Mouse (Mus musculus) ES-CJ7 (cell line): ENCODE results near the gene Otud3.
A peak's percentile ranks its signal among the peaks of the same experiment; 100 is the strongest.
"Not testable (repeated sequence)": the region's sequence is repeated elsewhere in the genome, so short reads cannot be mapped to it uniquely, and the experiment has no call there.

Experiments used
- DNase-seq: peaks from one replicate; pipeline ENCODE4 v3.0.0; 2011; ENCODE audit warnings: low read depth, low spot score

Otud3 gene

GRCm38 (mm10) chr4:138892655-138893054 is 21.1 kb downstream of the Otud3 start:
- DNase-seq, result no peak

GRCm38 (mm10) chr4:138889635-138890034 is 24.1 kb downstream of the Otud3 start:
- DNase-seq, result no peak

DNA sequence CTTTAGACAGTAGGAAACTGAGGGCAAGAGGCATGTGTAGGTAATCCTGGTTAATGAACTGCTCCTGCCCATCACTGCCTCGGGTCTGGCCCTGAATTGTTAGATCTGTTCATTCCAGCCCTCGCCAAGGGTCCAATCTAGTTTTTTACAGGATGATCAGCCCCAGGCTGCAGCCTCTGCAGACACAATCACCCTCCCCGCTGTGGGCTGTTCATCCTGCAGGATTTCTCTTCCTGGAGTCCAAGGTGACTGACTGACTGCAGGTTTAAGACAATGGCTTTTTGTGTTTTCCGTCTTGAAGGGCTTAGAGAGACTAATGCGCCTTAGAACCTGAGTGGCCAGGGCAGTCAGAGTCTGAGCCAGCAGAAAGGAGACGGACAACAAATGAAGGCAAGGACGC is 24.6 kb downstream of the Otud3 start:
- peak; percentile 41 for DNase-seq

- DNase-seq, result peak; percentile 83
Measured at GRCm38 (mm10) chr4:138884261-138884660, 29.5 kb downstream of the Otud3 start.

- DNase-seq, result peak; percentile 39
Measured at GRCm38 (mm10) chr4:138882179-138882578, 31.6 kb downstream of the Otud3 start.

GRCm38 (mm10) chr4:138880811-138881584 is 32.7 kb downstream of the Otud3 start:
- DNase-seq, result no peak

- no peak for DNase-seq
Measured at GRCm38 (mm10) chr4:138879808-138880207, 33.9 kb downstream of the Otud3 start.

GRCm38 (mm10) chr4:138878783-138879182 is 35.0 kb downstream of the Otud3 start:
- no peak for DNase-seq

DNA sequence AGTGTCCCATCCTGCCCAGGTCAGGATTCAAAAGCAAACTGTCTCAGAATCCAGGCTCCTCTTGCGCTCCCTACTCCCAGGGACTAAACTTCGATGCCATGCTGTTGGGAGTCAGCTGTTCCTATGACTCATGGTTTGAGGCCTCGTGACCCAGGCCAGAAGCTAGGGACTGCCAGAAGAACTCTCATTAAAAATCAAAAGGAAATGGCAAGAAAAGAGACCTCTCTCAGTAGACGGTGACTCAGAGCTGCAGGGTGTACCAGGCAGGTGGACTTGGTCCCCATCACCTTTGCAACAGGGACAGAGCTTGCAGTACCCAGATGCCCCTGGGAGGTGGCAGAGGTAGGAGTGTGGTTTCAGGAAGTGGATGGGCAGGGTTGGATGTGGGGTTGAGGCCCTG is 36.0 kb downstream of the Otud3 start, which contains the start of gene Pla2g2e:
Pla2g2e (plus strand) TSS at position 212 of the 400 bp plus-strand sequence.
- DNase-seq, result no peak

DNA sequence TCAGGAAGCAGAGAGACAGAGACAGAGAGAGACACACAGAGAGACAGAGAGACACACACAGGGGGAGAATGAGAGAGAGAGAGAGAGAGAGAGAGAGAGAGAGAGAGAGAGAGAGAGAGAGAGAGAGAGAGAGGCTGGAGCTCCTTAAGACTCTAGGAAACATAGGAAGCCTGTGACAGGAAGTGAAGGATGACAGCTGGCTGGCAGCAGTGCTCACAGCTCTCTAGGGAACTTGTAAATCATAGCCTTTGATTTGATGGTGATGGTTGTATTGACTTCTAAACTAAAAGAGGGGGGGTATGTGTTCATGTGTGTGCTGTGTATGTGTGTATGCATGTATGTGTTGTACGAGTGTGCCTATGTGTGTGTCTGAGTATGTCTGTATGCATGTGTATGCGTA is 37.8 kb downstream of the Otud3 start:
- DNase-seq, result no peak

DNA sequence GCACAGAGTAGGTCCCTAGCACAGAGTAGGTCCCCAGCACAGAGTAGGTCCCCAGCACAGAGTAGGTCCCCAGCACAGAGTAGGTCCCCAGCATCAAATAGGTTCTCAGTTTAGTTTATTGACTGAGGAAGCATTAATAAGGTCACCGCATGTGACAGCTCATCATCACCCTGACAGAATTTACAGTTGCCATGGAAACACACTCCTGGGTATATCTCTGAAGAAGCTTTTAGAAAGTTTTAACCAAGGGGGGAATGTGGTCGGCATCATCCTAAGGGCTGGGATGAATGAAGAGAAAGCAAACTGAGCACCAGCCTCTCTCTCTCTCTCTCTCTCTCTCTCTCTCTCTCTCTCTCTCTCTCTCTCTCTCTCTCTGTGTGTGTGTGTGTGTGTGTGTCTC is 38.5 kb downstream of the Otud3 start:
- DNase-seq, result not testable (repeated sequence)

- no peak for DNase-seq
Measured at GRCm38 (mm10) chr4:138873864-138874263, 39.9 kb downstream of the Otud3 start, which contains the start of gene Gm13030. TSS of gene Gm13030 (minus strand) at chr4:138873964.

GRCm38 (mm10) chr4:138868666-138869065 is 45.1 kb downstream of the Otud3 start:
- DNase-seq, result no peak

DNA sequence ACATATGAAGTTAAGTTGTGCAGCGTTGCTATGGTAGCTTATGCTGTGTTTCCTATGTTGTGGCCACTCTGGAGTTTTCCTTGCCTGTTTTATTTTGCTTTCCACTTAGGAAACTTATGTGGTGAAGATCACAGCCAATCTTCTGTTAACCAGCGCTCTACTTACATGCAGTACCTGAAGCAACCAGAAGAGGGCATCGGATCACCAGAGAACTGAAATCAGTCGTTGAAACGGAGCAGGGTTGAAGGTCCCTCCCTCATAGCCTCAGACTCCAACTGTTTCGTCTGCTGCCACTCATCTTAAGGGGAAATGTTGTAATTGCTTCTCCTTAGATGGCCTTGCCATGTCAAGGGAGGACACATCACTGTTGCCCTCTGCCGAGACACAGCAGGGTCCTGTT is 47.3 kb downstream of the Otud3 start:
- peak; percentile 81 for DNase-seq

DNA sequence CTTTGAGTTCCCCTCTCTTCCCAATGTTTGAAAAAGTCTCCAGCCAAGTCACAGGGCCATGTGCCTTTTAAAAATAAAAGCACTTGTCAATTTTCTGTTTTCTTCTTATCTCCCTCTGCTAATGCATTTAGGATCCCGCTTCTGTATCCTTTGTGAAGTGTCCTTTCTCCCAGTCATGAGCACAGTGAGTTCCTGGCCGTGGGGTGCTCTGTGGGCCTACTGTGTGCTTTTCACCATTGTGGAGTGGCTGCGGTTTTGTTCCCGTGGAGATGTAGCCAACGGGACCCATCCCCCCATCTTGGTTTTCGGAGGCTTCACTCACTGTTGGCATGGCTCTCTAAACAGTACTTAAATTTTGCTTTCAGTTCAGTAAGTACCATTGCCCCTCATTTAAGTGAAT is 47.8 kb downstream of the Otud3 start:
- DNase-seq, result no peak

DNA sequence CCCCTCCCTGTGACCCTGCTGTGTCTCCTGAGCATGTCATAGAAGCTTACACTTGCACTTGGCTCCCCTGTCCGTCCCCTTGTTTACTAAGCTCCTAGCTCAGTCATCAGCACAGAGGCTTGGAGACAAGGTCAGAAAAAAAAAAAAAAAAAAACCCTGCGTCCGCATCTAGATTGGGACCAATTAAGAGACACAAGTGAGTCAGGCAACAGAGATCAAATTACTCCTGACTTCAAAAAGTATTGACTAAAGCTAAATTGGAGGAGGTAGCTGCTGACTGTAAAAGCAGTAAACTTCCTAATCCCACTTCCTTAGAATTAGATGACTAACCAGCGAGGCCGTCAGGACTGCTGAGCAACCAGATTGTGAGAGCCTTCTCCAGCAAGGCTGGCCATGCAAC is 48.7 kb downstream of the Otud3 start:
- no peak for DNase-seq

- peak; percentile 92 for DNase-seq
Measured at GRCm38 (mm10) chr4:138863344-138863998, 50.3 kb downstream of the Otud3 start, which contains the start of gene Pla2g5. TSS of gene Pla2g5 (minus strand) at chr4:138863482.

GRCm38 (mm10) chr4:138859728-138860127 is 54.0 kb downstream of the Otud3 start:
- DNase-seq, result peak; percentile 92

- DNase-seq, result peak; percentile 88
Measured at GRCm38 (mm10) chr4:138859245-138859644, 54.5 kb downstream of the Otud3 start.

GRCm38 (mm10) chr4:138858446-138858845 is 55.3 kb downstream of the Otud3 start:
- DNase-seq, result no peak

DNA sequence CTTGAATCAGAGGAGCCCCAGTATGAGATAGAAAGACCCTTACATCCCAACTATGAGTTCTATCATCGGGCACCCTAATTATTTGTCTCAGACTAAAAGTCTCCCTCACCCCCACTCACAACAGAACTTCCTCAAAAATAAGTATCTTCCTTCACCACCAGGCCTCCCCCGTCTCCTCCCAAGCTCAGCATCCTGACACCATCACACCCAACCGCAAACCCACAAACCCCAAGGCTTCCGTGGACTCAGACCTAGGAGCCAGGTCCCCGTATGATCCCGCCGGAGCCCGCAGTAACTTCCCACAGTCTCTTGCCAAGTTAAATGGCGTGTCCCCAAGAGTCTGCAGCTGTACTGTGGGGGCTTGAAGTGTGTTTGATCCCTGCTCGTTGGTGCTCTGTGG is 56.2 kb downstream of the Otud3 start:
- peak; percentile 27 for DNase-seq

- peak; percentile 95 for DNase-seq
Measured at GRCm38 (mm10) chr4:138856491-138856890, 57.3 kb downstream of the Otud3 start.

DNA sequence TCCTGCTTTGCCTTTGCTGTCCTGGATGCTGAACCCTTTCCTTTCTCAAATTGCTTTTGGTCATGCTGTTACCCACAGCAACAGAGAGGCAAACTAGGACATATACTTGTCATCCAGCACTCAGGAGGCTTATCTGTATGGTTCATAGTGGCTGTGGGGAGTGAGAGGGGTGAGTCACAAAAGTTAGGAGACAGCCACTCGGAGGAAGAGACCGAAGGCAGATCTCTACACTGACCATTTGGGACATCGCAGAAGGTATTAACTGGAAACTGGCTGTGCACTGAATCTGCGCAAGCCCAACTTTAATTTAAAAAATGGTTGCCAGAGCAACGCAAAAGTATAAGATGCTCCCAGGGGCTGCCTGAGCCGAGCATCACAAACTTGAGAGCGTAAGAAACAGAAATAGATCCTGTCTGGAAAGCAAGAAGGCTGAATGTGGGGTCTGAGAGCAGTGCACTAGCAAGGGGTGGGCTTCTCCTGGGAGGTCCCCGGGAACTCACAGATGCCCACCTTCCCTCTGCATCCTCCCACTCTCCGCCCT is 58.6 kb downstream of the Otud3 start:
- no peak for DNase-seq
